Mouse (Mus musculus): ENCODE results near the gene Cacna2d4.

The Cacna2d4 gene

DNA sequence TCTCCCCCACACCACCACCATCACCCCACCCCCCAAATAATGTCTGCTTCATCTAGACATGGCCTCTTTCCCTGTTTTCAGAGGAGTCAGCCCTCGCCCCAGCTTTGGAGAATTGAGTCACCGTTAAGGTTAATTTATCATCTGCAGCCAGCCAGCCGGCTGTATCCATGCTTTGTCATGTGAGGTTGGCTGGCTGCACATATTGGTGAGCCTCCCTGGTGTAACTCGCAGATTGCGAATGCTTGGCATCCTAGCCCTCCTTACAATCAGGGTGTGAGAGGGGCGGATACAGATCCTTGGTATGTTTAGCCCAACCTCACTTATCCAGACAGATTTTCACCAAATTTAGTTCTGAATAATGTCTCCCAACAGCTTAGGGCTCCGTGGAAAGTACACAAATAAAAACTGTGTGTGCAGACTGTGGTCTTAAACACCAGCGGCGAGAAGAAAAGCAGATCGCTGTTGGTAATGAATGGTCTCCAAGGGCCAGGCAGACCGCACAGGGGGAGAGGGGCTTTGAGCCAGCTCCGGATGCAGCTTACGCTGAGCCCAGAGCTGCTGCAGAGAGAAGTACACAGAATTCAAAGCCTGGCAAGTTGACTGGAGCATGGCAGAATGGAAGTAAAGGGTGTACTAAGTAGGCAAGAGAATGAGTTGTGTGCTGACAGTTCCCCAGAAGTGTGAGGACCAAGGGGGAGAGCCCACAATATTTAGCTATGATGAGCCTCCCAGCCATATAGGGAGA lies 11.7 kb upstream of the Cacna2d4 start:
- no peak for DNase-seq

DNA sequence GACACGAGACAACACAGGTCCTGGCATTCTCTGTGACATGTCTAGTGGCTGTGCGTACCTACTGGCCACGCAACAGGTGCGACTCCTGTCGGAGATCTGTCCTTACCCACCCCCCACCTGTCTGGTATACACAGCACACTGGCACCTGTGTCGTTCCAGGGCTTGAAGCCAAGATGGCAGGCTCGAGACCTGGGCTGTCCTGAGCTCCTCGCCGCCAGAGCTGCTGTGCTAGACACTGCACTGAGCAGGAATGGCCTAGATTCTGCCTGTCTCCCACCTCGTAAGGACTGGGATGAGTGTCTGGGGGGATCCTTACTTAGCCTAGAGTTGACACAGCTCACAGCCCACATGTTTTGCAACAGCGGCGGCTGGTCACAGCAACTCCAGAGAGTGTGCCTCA lies 11.1 kb upstream of the Cacna2d4 start:
- DNase-seq = no peak

DNA sequence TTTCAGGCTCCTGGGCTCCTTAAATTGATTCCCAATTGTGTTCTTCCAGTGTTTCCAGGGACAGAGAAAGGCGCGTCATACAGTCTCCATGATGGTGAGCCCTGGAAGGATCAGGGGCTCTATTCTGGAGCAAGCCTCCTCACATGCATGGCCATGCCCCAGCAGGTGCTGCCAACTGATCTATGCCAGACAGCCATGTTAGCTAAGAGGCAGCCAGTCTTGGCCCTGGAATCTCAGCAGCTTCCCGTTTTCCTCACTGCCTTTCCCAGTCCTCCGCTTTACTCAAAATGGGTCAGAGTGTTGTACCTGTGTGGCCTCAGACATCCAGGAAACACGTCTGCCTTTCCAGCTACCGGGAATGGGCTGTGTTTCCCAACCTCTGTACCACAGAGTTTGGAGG lies 10.6 kb upstream of the Cacna2d4 start:
- no peak for DNase-seq

DNA sequence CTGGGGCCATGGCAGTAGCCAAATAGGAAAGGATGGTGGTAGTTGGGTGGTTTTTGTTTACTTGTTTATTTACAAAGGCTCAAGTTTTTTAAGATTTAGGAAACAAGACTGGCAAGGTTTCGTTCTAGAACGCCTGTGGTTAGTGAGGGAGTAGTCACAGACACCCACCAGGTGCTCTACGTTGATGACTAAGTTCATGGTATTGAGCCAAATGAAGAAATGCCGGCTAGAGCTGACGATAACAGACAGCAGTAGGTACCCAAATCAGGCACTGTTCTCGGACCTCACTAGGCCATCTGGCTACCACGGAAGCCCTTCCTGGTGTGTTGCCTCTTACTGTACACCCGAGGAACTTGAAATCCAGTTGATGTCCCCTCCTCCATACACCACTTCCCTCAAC lies 9.3 kb upstream of the Cacna2d4 start:
- DNase-seq = no peak

DNA sequence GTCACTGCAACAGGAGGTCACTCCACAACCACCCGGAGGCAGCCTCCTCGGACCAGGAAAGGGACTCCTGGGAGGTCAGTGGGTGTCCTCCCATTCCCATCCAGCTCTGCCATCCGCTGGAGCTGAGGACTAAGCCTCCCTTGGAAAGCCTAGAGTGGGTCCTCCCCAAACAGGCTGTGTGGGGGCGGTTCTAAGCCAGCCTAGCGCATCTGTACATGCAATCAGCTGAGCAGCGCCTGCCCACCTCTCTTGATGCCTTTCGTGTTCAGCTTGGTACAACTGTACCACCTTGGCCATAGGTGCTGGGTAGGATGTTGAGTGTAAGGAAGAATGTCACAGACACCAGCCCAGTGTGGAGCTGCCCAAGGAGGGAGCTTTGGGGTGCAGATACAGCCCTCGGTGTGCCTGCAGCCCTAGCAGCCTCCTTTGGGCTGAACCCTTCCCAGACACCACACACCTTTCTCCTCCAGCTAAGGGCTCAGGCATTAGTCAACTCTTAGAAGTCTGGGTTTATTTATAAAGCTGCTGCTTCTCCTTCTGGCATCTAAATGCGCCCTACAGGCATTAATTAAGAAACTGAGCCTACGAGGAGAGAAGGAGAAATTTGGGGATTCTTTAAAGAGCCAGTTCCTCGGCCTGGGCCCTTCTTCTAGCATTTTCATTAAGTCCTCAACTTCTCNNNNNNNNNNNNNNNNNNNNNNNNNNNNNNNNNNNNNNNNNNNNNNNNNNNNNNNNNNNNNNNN lies 7.3 kb upstream of the Cacna2d4 start:
- no peak for DNase-seq

DNA sequence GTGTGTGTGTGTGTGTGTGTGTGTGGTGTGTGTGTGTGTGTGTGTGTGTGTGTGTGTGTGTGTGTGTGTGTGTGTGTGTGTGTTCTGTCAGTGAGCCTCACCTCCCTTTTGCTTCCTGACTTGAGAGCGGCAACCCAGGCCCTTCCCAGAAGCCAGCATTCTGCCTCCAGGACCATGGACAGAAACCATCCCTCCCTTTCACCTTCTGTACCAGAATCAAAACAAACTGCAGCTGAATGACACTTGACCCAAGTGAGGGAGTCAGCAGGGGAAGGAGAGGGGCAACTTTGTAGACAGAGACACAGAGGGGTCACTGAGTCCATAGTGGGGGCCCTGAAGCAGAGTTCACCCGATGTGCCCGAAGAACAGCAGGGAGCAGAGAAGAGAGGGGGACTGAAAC lies 3.3 kb upstream of the Cacna2d4 start:
- DNase-seq = peak; percentile 24

DNA sequence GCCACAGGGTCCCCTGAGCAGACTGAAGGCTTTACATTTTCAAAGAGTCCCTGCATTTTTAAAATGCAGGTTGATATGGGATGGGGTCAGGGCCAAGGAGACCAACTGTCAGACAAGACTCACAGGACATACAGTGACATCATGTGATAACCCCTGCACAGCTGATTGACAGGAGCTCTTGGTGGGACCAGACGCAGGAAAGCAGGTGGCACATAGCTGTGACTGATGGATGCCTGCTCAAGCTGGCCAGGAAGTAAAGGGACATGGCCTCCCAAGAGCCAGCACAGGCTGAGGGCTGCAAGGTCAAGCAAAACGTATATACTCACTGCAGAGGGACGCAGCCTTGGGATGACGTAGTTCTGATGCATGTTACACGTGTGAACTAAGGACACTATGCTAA lies 885 bp upstream of the Cacna2d4 start:
- DNase-seq = no peak

DNA sequence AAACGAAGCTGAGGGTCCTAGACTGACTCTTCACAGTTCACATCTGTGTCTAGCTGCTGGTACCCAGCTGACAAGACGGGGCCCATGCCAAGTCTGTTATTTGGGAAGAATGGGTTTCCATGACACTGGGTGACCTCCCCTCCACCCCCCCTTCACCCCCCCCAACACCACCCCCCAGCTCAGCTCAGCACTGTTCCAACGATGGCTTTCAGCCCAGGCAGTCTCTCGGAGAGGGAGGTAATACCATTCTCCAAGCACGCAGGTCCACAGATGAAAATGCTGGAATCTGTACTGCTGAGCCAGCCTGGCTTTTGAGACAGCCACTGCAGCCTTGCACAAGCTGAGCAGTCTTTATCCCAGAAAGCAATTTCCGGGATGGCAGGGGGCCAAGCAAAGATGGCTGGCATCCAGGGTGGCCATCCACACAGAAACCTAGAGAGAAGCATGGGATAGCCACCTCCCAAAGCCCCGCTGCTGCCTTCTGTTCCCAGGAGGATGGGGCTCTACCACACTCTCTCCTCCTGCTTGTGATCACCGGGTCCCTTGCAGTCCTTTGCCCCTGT lies 1.2 kb downstream of the Cacna2d4 start:
- DNase-seq = peak; percentile 60

DNA sequence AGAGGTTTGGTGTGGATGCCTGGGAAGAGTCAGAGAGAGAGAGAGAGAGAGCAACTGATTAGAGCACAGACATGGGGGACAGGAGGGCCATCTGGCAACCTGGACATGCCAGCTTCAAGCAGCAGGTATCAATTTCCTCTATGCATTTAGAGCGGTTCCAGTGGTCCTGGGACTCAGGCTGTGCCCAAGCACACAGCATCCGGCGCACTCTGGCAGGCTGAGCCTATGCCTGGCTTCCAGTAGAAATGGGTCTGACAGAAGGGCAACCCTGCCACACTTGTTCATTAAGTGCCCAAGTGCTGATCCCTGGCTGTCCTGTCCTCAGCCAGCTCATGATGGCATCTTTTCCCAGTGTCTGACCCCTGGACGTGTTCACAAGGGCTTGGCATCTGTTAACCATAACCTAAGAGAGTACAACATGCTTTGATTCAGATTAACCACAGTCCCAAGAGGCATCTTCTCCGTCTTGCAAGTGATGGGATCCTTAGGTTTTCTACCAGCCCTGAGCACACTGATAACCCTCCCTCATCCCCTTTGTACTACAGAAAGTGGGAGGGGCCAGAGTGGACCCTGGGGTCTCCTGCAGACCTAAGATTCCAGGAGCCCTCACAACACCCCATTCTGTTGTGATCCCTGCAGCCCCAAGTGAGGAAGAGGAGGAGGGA lies 3.1 kb downstream of the Cacna2d4 start:
- DNase-seq = no peak

DNA sequence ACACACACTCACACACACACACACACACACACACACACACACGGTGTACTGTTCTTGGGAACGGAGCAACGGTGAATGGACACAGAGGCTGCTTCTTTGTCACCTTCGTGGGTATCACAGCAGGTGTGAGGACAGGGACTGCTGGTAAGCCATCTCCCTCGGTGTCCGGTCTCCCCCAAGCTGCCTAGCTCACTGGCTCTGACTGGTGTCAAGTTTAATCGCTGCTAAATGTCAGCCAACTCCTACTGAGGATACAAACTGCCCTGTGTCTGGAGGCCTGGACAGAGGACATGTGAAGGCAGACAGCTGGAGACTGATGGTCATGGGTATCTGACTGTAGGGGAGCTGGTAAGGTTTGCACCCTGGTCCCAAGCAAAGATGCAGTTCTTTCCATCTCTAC lies 3.9 kb downstream of the Cacna2d4 start:
- DNase-seq = no peak

DNA sequence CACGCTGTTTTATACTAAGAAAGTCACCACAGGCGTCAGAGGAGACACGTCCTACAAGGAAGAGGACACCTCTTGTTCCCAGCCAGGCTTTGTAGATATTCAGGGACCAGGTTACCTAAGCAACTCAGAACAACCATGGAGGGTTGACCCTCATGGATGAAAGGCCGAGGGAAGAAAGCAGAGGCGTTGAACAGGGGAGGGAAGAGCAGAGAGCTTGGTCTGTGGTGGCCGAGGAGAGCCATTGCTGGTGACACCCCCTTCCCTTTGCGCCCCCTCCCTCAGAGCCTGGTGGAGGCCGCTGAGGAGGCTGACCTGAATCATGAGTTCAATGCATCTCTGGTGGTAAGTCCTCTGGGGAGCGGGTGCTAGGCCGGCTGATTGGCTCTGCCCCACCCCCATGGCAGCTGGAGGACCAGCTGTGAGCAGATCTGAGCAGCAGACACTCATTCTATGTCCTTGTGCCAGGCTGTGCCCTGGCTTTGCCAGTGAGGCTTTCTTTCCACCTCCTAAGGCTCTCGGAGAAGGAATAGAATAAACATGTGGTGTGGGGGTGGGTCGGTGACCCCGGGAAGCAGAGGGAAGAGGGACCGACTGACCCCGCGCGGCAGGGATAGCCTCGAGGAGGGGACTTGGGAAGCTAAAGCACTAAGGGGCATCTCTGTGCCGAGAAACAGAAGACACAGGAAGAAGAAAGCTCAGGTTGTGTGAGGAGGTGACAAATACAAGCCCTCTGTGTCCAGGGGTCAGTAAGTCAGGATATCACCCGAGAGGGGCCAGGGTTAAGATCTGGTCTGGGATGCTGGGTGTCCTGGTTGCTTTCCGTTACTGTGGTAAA lies 4.8 kb downstream of the Cacna2d4 start:
- no peak for DNase-seq

DNA sequence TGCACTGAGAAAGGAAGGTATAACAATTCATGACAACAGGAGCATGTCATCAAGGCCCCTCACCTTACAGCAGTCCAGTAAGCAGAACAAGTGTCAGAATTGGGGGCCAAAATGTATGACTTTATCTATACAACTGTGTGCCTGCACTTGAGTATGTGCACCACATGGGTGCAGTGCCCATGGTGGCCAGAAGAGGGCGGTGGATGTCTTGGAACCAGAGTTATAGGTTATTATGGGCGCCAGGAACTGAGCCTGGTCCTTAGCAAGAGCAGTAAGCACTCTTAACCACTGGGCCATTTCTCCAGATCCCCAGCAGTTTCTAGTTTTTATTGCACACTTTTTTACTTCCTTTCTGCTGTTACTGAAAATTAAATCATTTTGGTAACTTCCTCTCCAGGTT lies 9.8 kb downstream of the Cacna2d4 start:
- DNase-seq = no peak

DNA sequence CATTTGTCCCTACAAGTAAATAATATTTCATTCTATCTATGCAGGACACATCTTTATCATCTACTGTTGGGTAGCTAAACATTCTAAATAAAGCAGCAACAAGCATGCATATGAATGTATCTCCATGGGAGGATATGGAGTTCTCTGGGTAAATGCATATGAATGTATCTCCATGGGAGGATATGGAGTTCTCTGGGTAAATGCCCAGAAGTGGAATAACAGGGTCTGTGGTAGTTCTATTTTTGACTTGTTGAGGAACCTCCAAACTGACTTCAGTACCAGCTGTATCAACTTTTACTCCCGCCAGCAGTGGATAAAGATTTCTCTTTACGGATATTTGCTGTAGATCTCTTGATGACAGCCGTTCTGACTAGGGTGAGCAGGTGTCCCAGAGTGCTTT lies 12.3 kb downstream of the Cacna2d4 start:
- DNase-seq = no peak

DNA sequence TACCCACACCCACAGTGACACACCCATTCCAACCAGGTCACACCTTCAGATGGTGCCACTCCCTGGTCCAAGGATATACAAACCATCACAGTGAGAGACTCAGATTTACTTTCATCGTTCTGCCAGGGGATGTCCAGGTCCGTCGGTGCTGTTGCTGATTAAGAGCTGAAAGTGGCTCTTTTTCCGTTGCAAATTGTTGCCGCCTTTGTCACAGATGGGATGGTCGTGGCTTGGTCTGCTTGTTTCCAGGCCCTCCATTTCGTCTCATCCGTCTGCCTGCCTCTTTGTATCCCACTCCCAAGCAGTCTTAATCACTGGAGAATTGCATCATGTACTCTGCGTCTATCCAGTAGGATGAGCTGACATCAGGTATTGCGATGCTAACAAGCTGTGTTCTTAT lies 13.4 kb downstream of the Cacna2d4 start:
- DNase-seq = no peak

DNA sequence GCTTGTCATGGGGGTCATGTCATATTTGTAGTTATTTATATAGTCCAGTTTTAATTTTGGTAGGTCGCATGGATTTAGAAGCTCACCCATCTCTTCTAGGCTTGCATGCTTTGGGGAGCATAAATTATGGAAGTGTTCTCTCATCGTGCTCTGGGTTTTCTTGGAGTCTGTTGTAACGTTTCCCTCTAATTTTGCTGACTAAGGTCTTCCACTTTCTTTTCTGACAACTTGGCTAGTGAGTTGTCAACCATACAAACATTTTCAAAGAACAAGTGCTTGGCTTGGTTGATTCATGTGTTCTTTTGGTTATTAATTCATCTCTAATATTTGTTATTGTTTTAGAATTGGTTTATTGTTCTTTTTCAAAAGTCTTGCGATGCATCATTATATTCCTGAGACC lies 15.4 kb downstream of the Cacna2d4 start:
- DNase-seq = no peak

DNA sequence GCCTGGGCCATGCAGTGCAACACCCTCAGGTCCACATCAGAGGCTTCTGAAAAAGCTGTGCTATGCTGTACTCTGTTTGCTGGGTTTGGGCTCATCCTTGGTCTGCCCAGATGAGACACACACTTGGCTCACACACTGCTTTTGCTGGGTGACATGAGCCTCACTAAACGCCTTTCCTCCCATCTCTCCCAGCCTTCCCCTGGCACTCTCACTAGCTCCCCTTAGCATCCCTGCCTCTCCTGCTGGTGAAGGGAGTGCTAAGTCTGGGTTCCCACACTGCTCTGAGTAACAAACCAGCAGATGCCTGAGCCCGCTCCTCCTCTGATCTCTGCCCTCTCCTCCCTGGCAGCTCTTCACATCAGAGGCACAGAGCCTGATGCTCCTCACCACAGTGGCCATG lies 40.4 kb downstream of the Cacna2d4 start:
- no peak for DNase-seq

DNA sequence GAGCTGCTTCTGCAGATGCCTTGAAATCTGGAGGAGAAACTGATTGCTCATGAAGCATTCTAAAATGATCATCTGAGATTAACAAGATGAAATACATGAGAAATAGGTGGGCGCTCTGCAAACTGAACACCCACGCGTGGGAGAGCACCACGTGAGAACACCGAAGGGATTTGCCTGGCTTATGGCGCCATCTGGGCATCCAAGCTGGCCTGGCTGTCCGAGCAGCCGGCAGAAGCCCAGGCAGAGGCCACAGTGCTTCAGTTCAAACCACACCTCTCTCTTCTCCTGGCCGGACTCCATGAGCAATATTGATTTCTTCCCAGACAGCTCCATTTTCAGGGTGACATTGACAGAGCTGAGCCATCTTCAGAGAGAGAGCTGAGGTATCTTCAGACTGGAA lies 44.4 kb downstream of the Cacna2d4 start:
- no peak for DNase-seq

DNA sequence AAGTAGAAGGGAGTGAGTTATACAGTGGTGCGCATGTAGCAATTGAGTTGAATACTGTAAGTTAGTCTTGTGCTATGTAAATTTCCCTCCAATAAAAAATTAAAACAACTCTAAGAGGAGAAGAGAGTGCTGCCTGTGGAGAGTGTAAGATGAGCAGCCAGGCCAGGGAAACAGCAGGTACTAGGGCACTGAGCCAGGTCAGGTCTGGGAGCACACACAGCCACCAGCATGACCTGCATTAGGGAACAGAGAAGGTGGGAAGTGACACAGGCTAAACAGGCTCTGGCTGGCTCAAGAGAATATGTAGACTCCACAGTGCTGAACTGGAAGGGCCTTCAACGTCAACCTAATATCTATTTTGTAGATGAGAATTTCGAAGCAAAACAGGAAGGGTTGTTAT lies 65.0 kb downstream of the Cacna2d4 start:
- no peak for DNase-seq

DNA sequence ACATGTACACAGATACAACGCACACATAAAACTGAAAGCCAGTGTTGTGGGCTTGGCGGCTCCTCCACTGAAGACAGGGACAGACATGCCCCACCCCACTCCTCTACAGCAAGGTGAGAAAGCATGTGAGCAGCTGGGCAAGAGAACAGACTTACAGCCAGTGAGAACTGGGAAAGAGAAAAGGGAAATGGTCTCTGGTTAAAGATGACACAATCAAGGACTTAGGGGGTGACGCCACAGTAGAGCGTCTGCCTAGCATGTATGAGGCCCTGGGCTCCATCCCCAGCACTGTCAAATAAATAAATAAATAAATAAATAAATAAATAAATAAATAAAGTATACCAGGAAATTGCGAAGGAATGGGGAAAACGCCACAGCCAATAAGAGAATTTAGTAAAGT lies 67.0 kb downstream of the Cacna2d4 start:
- no peak for DNase-seq

DNA sequence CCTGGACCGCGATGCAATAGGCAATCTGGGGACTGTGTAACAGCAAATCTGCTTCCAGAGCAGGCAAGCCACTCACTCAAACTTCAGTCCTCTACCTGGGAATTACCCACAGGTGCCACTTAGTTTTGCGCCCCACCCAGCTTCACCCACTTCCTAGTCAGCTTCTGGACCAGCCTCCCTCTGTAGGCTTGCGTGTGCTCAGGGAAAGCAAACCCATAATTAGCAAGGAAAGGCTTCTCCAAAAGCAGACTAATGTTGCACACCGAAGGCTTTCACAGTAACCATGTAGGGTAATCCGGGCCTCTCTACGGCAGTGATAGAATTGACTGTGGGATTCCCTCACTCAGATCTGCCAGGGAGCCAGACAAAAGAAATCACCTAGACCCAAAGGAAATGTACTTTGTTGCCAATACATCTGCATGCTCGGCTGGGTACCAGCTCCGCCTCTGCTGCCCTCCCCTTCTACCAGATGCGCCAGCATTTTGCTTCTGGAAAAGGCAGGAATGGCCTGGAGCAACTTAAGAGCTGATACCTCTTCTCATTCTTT lies 71.6 kb downstream of the Cacna2d4 start:
- DNase-seq = no peak

DNA sequence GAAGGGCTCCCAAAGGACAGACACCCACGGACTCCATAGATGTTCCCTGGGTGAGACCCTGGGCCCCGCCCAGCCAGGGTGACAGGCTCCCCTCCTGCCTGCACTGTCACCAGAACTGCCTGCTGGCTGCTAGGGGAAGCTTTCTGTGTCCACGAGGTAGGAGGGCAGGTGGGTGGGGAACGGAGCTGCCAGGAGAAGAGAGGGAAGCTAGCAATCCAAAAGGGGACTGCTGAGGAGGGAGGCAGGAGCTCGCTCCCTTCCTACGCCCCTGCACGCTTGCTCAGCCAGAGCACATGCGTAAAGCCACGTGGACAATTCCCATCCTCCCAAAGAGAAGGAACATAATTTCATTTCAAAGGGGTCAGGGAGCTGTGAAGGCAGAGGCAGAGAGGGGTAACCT lies 73.8 kb downstream of the Cacna2d4 start:
- DNase-seq = no peak

DNA sequence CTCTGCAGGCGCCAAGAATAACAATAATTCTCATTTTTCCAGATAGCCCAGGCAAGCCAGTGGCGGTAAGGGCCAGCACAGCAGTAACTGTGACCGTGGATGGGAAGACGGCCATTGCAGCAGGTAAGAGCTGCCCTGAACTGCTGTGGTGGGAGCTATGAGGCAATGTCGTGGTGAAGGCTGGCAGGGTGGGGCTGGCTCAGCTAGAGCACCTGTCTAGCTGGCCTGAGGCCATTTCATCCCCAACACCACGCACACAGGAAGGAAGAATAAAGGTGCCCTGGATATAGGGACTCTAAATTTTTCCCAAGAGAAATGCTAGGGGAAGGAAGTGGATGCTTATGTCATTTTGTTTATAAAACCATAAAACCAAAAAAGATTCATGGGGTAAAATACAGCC lies 76.1 kb downstream of the Cacna2d4 start:
- no peak for DNase-seq

DNA sequence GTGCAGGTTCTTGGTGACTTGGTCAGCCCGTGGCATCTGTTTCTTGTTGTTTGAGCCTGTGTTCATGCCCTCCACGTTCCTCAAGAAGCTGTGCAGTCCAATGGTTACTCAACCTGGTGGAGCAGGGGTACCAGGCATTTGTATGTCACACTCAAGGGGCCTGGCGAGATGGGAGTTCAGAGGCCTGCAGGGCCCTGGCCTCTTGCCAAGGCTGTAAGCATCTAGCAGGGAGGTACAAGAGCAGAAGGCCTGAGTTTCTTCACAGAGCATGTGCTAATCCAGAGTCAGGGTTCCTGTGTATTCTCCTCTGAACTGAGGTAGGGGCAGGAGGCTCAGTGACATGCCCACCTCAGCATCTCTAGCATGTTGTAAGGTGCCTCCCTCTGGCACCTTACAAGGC lies 76.8 kb downstream of the Cacna2d4 start:
- DNase-seq = no peak
